Mouse (Mus musculus) kidney, postnatal 14 days (tissue): ENCODE measurements around the gene Olfr686.

Experiments used
- DNase-seq: peaks from one replicate; pipeline ENCODE4 v3.0.0; 2022; ENCODE audit warnings: mixed read lengths

The Olfr686 gene

GRCm38 (mm10) chr7:105207385-105207784 is at the start of gene Olfr686:
TSS of gene Olfr686 (minus strand) at chr7:105207485.
- no peak for DNase-seq

GRCm38 (mm10) chr7:105256656-105257055 is 49.4 kb upstream of the Olfr686 start:
- DNase-seq: peak; percentile 8

GRCm38 (mm10) chr7:105248197-105248596 is 40.9 kb upstream of the Olfr686 start:
- no peak for DNase-seq

- DNase-seq: no peak
These were observed 40.4 kb upstream of the Olfr686 start for GRCm38 (mm10) chr7:105247671-105248070.

GRCm38 (mm10) chr7:105229386-105229785 is 22.1 kb upstream of the Olfr686 start:
- DNase-seq: no peak

GRCm38 (mm10) chr7:105228138-105228537 is 20.9 kb upstream of the Olfr686 start:
- DNase-seq: peak; percentile 54

GRCm38 (mm10) chr7:105226703-105227102 is 19.4 kb upstream of the Olfr686 start:
- no peak for DNase-seq

- DNase-seq: no peak
These were observed 18.8 kb upstream of the Olfr686 start for GRCm38 (mm10) chr7:105226072-105226471.

GRCm38 (mm10) chr7:105218281-105218680 is 11.0 kb upstream of the Olfr686 start:
- no peak for DNase-seq

- DNase-seq: no peak
These were observed 7.5 kb upstream of the Olfr686 start for GRCm38 (mm10) chr7:105214761-105215160.

- DNase-seq: no peak
These were observed 21.4 kb downstream of the Olfr686 start, which contains the start of gene Olfr685 for GRCm38 (mm10) chr7:105185912-105186311. TSS of gene Olfr685 (minus strand) at chr7:105186012.

GRCm38 (mm10) chr7:105170773-105171172 is 36.5 kb downstream of the Olfr686 start:
- peak; percentile 17 for DNase-seq

- DNase-seq: no peak
These were observed 43.7 kb downstream of the Olfr686 start, which contains the start of gene Olfr684 for GRCm38 (mm10) chr7:105163553-105163952. TSS of gene Olfr684 (minus strand) at chr7:105163653.
